Mouse (Mus musculus) heart, embryonic 12.5 days (tissue): Measurements from ENCODE around the gene Lsp1. TPM values are rescaled to one million over a fixed set of nuclear protein-coding genes. Genes with fewer than 3 reads are reported as not detected.

ENCODE experiments used
- ATAC-seq: fragments of 200-750 bp; cut with Nextera tagmentation; 2 replicates; pipeline ENCODE4 v1.8.0; 2017; ENCODE audit warnings: moderate TSS enrichment, moderate library complexity; ENCODE audit not compliant: insufficient number of reproducible peaks, low FRiP score
- H3K27ac ChIP-seq: fragments of 300-500 bp; sonication (generic); 2 replicates; pipeline ENCODE4 v1.5.1; 2016; ENCODE audit warnings: mild to moderate bottlenecking, moderate library complexity; ENCODE audit not compliant: poor library complexity, severe bottlenecking
- H3K27me3 ChIP-seq: fragments of 300-500 bp; sonication (generic); replicated peaks from 2 replicates; pipeline ENCODE4 v1.6.1; 2016; ENCODE audit warnings: mild to moderate bottlenecking, moderate library complexity
- H3K36me3 ChIP-seq: fragments of 300-500 bp; sonication (generic); 2 replicates; pipeline ENCODE4 v1.6.1; 2016; ENCODE audit warnings: mild to moderate bottlenecking, moderate library complexity
- H3K4me1 ChIP-seq: fragments of 300-500 bp; sonication (generic); replicated peaks from 2 replicates; pipeline ENCODE4 v1.6.1; 2016; ENCODE audit warnings: mild to moderate bottlenecking
- H3K4me2 ChIP-seq: fragments of 300-500 bp; sonication (generic); 2 replicates; pipeline ENCODE4 v1.6.1; 2016; ENCODE audit warnings: mild to moderate bottlenecking, moderate library complexity
- H3K4me3 ChIP-seq: fragments of 300-500 bp; sonication (generic); 2 replicates; pipeline ENCODE4 v1.5.1; 2016; ENCODE audit warnings: mild to moderate bottlenecking
- H3K9ac ChIP-seq: fragments of 300-500 bp; sonication (generic); 2 replicates; pipeline ENCODE4 v1.6.1; 2016; ENCODE audit warnings: mild to moderate bottlenecking, moderate library complexity
- H3K9me3 ChIP-seq: fragments of 300-500 bp; sonication (generic); replicated peaks from 2 replicates; pipeline ENCODE4 v1.6.1; 2016; ENCODE audit warnings: mild to moderate bottlenecking, moderate library complexity
- WGBS: fragments of 180-500 bp; shearing (Covaris S2); methylation state at CpG from one replicate; pipeline ENCODE4 v1.1.7; 2016; 5-methylcytosine and 5-hydroxymethylcytosine counted together
- polyA plus RNA-seq: library from polyadenylated mRNA; unstranded; fragments of >200 nt; fragmentation: Nextera tagmentation; extraction: Ambion mirVana; gene quantifications from 2 replicates; pipeline ENCODE4 v1.2.1, GENCODE M21; 2016

The Lsp1 gene
- polyA plus RNA-seq, 1 experiment from 2014 or later = 38.4 TPM

DNA sequence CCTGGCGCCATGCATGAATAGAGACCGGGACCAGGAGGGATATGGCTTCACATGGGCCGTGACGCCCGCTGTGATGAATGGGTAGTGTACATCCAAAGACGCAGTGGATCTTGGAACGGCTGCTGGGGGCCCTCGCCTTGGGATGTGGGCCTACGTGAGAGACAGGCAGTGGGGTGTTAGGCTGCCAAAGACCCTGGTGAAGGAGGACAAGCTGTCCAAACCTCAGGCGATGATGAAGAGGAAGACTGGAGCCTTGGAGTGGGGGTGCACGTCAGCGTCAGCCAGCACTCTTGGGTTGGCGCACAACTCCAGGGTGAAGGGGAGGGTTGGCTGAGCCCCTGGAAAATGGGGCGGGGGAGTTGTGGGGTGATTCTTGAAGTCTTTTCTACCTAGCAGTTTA lies 29.5 kb upstream of the Lsp1 start:
- Histone ChIP-seq H3K4me1 (peaks cover 46% of the 10 kb centered on the region), H3K27me3 (no peaks in the 10 kb centered on the region), H3K4me2 (no peak overlapping the region), H3K9ac (no peak overlapping the region), H3K4me3 (no peak overlapping the region), H3K9me3 (no peaks in the 10 kb centered on the region), H3K36me3 (no peaks in the 10 kb centered on the region), H3K27ac (no peak overlapping the region)
- 88% methylated on average over 14 of the region's 14 CpGs for WGBS
- no peak for ATAC-seq

DNA sequence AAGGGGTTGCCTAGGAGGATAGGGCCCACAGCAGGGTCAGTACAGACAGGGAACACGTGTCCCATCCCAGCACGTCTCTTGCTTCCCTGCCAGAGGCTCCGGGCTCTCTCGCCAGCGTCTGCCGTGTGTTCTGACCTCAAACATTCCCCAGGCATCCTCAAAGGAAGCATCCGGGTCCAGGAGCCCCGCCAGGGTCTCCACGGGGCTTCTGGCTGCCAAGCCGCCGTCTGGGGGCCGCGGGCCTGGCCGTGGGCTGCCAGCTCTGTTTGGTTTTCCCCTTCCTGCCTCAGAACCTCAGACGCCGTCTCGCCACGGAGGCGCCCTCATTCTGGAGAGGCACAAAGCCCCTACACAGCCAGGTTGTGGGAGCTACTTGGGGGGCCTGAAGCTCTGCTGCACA lies 27.0 kb upstream of the Lsp1 start:
- Histone ChIP-seq H3K9ac (peak overlapping the region; percentile 51), H3K4me2 (no peak overlapping the region), H3K36me3 (no peaks in the 10 kb centered on the region), H3K4me1 (peaks cover 41% of the 10 kb centered on the region), H3K27me3 (no peaks in the 10 kb centered on the region), H3K4me3 (no peak overlapping the region), H3K27ac (peak overlapping the region; percentile 57), H3K9me3 (no peaks in the 10 kb centered on the region)
- no peak for ATAC-seq
- 32% methylated on average over 19 of the region's 19 CpGs for WGBS

DNA sequence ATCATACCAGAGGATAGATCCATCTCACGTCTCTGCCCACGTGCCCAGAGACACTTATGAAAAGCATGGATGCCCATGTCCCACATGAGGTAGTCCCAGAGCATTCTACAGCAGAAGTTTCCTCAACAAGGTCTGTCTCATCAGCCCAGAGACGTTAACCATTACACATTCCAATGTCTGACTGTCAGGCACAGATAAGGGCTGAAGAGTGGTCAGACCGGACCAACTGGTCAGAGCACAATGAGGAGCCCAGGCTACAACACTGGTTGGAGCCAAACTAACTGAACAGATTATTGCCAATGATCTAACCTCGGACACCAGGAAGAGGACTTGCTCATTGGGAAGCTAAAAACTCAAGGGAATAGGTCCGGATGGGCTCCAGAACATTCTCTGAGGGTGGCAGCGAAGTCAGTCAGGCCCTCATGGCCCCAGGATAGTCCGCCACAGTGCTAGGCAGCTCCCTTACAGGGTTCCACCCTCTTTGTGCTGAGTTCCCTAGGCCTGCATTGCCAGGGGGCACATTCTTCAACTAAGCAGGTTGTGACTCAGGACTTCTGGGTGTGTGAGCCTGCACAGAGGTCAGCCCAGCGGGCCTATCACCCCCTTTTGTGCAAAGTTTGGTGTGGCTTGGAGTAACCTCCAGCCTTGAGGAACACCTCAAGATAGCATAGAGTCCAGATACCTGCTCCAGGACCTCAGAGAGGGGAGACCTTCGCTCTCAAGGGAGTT lies 26.3 kb upstream of the Lsp1 start, which contains the start of gene Syt8:
Gene Syt8, plus strand, starts transcription at position 714 of the 729 bp plus-strand sequence.
- Histone ChIP-seq H3K4me2 (no peak within 1 kb of the TSS), H3K9me3 (no peaks in the 10 kb centered on the region), H3K27ac (peak within 1 kb of the TSS; percentile 57), H3K36me3 (no peaks in the 10 kb centered on the region), H3K4me1 (peaks cover 38% of the 10 kb centered on the region), H3K27me3 (no peaks in the 10 kb centered on the region), H3K4me3 (no peak within 1 kb of the TSS), H3K9ac (peak within 1 kb of the TSS; percentile 51)
- WGBS = 66% methylated on average over 10 of the region's 10 CpGs
- no peak for ATAC-seq

DNA sequence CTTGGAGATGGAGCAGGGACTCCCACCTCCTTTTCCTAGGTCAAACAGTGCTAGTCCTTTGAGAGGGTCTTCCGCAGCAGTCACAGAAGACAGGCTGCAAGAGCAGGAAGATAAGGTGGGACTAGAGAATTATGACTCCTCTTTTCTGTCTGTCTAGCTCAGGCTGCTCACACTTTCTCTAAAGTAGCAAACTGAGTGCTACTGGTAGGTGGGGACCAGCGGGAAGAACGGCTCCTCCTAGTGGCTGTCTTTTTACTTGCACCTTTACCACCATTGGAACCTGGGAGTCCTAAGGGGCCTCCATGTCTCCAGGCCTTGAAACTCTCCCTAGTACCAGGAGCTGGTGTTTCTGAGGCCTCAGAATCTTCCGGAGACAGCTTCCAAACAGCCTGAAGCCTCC lies 25.1 kb upstream of the Lsp1 start:
- Histone ChIP-seq H3K4me3 (no peak overlapping the region), H3K9me3 (no peaks in the 10 kb centered on the region), H3K4me1 (peaks cover 29% of the 10 kb centered on the region), H3K27me3 (no peaks in the 10 kb centered on the region), H3K4me2 (no peak overlapping the region), H3K27ac (peak overlapping the region; percentile 57; the same call in 1 of the 2 replicates), H3K36me3 (no peaks in the 10 kb centered on the region), H3K9ac (no peak overlapping the region)
- ATAC-seq = no peak
- WGBS = 19% methylated on average over 4 of the region's 4 CpGs

DNA sequence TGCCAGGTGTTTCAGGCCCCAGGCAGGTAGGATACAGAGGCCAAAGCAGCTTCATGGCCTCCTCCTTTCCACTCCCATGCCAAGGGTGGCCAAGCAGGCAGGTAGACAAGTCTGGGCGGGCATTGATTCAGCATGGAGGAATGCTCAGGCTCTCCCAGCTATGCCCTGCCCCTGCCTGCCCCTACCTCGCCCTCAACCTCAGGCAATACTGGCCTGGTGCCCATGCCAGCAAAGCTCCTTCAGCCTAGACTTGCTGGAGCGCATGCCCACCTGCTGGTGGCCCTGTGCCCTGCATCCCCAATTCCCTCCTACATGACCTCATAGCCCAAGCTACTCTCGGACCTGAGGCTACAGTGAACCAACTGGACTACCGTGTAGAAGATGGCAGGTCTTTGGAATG lies 23.3 kb upstream of the Lsp1 start:
- no peak for ATAC-seq
- H3K9ac ChIP-seq = peak overlapping the region; percentile 8; the same call in 1 of the 2 replicates
- H3K4me2 ChIP-seq = no peak overlapping the region
- 86% methylated on average over 5 of the region's 5 CpGs for WGBS
- no peaks in the 10 kb centered on the region for H3K9me3 ChIP-seq
- no peaks in the 10 kb centered on the region for H3K27me3 ChIP-seq
- H3K4me3 ChIP-seq = no peak overlapping the region
- no peaks in the 10 kb centered on the region for H3K36me3 ChIP-seq
- peaks cover 44% of the 10 kb centered on the region for H3K4me1 ChIP-seq
- 0 out of 2 replicates have a peak overlapping the region, but pooled peaks have one; percentile 5 for H3K27ac ChIP-seq

DNA sequence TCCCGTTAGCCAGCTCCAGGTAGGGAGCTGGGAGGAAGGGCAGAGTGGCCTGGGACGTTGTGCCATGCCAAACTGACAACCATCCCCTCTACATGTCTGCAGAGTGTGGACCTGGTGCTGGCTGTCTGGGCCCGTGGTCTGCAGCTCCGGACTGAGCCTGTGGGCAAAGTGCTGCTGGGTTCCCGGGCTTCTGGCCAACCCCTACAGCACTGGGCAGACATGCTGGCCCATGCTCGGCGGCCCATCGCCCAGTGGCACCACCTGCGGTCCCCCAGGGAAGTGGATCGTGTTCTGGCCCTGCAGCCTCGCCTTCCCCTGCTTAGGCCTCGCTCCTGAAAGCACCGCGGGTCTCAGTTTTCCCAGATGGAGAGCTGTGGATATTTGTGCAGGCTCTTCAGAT lies 20.6 kb upstream of the Lsp1 start:
- Histone ChIP-seq H3K36me3 (no peaks in the 10 kb centered on the region), H3K4me2 (no peak overlapping the region), H3K4me3 (no peak overlapping the region), H3K27me3 (no peaks in the 10 kb centered on the region), H3K9me3 (no peaks in the 10 kb centered on the region), H3K4me1 (peaks cover 34% of the 10 kb centered on the region), H3K27ac (0 out of 2 replicates have a peak overlapping the region, but pooled peaks have one; percentile 76), H3K9ac (peak overlapping the region; percentile 37; the same call in 1 of the 2 replicates)
- no peak for ATAC-seq
- 84% methylated on average over 14 of the region's 14 CpGs for WGBS

DNA sequence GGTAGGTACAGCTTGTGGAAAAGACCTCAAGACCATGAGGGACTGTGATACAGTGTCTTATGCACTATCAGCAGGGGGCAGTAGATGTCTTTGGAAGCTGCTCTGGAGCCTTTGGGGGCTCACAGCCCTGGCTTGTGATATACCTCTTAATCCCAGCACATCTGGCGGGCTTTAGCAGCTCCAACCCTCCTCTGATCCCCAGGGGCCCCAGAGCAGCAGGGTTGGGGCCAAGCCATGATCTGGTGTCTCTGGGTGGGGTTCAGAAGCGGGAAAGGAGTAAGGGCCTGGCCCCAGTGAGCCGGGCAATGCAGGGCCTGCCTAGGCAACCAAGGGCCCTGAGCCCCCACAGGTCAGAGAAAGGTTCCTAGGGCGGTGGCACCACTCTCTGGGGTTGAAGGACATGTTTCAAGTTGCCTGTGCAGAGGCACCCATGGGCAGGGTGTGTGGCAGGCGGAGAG lies 19.9 kb upstream of the Lsp1 start:
- Histone ChIP-seq H3K4me1 (peaks cover 31% of the 10 kb centered on the region), H3K9me3 (no peaks in the 10 kb centered on the region), H3K4me3 (no peak overlapping the region), H3K36me3 (no peaks in the 10 kb centered on the region), H3K27ac (peak overlapping the region; percentile 76), H3K27me3 (no peaks in the 10 kb centered on the region), H3K4me2 (no peak overlapping the region), H3K9ac (peak overlapping the region; percentile 55)
- WGBS = 35% methylated on average over 5 of the region's 5 CpGs
- peak; percentile 72 for ATAC-seq

DNA sequence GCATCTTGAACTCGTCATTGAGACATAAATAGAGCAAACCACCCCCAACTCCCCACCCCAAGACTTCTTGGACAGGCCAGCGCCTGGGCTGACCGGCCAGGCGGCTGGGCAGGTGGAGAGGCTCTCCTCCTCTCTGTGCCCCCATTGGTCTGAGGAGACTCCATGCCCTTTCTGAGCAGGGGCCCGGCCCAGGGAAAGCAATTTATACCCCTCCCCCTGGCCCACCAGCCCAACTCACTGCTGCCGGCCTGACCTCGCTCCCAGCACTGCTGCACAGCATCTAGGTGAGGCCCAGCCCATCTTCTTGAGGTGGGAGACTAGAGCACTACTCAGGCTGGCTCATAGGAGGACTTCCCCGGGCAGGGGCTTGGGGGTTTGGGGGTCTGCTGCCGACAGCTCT lies 19.0 kb upstream of the Lsp1 start, which contains the start of gene Tnni2:
Gene Tnni2, plus strand, starts transcription at position 224 of the 400 bp plus-strand sequence.
- peak within 1 kb of the TSS; percentile 76 for H3K27ac ChIP-seq
- H3K4me1 ChIP-seq = peaks cover 31% of the 10 kb centered on the region
- no peaks in the 10 kb centered on the region for H3K9me3 ChIP-seq
- H3K4me2 ChIP-seq = no peak within 1 kb of the TSS
- peak within 1 kb of the TSS; percentile 55 for H3K9ac ChIP-seq
- H3K4me3 ChIP-seq = no peak within 1 kb of the TSS
- WGBS = 71% methylated on average over 9 of the region's 9 CpGs
- ATAC-seq = no peak
- no peaks in the 10 kb centered on the region for H3K36me3 ChIP-seq
- H3K27me3 ChIP-seq = no peaks in the 10 kb centered on the region

DNA sequence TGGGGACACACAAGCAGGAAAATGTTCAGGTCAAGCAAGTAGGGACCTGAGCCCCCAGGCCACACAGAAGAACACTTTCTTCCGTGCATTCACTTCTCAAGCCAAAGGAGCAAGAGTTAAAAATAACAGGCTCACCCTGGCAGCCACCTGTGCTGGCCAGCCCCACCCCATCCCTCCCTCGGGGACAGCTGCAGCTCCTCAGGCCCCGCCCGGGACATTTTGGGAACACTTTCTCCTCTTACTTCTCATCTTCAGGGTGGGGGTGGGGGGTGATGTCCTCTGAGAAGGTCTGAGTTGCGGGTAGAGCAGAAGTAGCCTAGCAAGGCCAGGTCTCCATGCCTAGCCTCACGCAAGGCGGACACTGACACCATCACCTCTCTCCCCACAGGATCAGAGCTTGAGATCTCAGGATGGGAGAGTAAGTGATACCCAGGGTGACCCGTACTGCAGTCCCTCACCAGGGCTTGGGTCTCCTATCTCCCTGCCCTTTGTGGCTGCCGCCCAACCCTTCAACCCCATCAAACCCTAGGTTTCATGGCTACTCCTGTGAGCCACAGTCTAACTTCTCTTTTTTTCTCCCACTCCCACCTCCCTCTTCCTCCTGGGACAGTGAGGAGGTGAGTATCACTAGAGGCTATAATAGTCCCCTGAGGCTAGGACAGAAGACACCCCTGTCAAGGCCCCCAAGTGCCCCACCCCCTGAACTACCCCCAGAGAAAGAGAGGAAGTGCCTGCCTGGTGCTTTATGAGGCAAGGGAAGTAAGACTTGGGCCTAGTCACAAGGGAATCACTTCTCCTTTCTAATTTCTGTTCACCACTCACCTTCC lies 18.3 kb upstream of the Lsp1 start:
- H3K27ac ChIP-seq = peak overlapping the region; percentile 76; the same call in 1 of the 2 replicates
- no peaks in the 10 kb centered on the region for H3K9me3 ChIP-seq
- no peak overlapping the region for H3K4me2 ChIP-seq
- no peaks in the 10 kb centered on the region for H3K27me3 ChIP-seq
- WGBS = 67% methylated on average over 9 of the region's 9 CpGs
- peaks cover 31% of the 10 kb centered on the region for H3K4me1 ChIP-seq
- H3K9ac ChIP-seq = peak overlapping the region; percentile 55
- H3K36me3 ChIP-seq = no peaks in the 10 kb centered on the region
- ATAC-seq = no peak
- H3K4me3 ChIP-seq = no peak overlapping the region

DNA sequence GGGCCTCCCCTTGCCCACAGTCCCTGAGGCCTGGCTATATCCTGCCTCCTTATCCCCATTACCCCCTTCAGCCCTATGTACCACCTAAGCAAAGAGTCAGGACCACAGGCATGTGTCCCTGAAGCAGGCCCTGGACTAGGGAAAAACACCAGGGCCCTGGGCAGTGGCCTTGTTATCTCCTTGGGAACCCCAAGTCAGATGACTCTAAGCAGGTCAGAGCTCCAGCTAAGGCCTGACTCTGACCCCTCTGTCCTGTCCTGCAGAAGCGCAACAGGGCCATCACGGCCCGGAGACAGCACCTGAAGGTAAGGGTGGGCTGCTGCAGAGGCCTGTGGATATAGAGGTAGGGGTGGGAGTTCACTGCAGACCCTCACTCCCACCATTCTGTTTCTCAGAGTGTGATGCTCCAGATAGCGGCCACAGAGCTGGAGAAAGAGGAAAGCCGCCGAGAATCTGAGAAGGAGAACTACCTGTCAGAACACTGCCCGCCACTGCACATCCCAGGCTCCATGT lies 17.6 kb upstream of the Lsp1 start:
- Histone ChIP-seq H3K4me1 (peaks cover 31% of the 10 kb centered on the region), H3K9ac (peak overlapping the region; percentile 24; the same call in 1 of the 2 replicates), H3K4me2 (no peak overlapping the region), H3K9me3 (no peaks in the 10 kb centered on the region), H3K27me3 (no peaks in the 10 kb centered on the region), H3K36me3 (no peaks in the 10 kb centered on the region), H3K4me3 (no peak overlapping the region), H3K27ac (no peak overlapping the region)
- no peak for ATAC-seq
- 89% methylated on average over 7 of the region's 7 CpGs for WGBS

DNA sequence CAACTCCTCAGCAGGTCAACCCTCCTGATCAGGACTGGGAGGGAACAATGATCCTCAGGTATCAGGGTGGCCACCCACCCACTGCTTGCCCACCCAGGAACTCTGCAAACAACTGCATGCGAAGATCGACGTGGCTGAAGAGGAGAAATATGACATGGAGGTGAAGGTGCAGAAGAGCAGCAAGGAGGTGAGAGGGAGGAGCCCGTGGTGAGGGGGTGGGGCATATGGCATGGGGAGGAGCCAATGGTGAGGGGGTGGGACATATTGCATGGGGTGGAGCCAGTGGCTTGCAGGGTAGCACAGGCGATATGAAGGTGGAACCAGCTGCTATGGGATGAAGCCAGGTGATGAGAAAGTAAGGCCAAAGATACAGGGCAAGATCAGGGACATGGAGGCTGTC lies 17.1 kb upstream of the Lsp1 start:
- peaks cover 31% of the 10 kb centered on the region for H3K4me1 ChIP-seq
- H3K27ac ChIP-seq = no peak overlapping the region
- no peaks in the 10 kb centered on the region for H3K27me3 ChIP-seq
- no peak overlapping the region for H3K4me2 ChIP-seq
- no peaks in the 10 kb centered on the region for H3K36me3 ChIP-seq
- H3K4me3 ChIP-seq = no peak overlapping the region
- no peak overlapping the region for H3K9ac ChIP-seq
- WGBS = 88% methylated on average over 5 of the region's 5 CpGs
- no peak for ATAC-seq
- no peaks in the 10 kb centered on the region for H3K9me3 ChIP-seq
